Mouse (Mus musculus) ES-Bruce4 (cell line): ENCODE results near the gene Camsap2. TPM values are rescaled to one million over a fixed set of nuclear protein-coding genes. Genes with fewer than 3 reads are reported as not detected.

Source experiments
- H3K27ac ChIP-seq: 2 replicates; pipeline ENCODE4 v1.5.1; 2012; ENCODE audit warnings: low read length, inconsistent platforms; ENCODE audit not compliant: insufficient read depth
- H3K27me3 ChIP-seq: 2 replicates; pipeline ENCODE4 v1.6.1; 2012; ENCODE audit warnings: mild to moderate bottlenecking, low read length, inconsistent platforms; ENCODE audit not compliant: control insufficient read depth, poor library complexity, insufficient read depth, severe bottlenecking
- H3K36me3 ChIP-seq: 2 replicates; pipeline ENCODE4 v1.6.1; 2012; ENCODE audit warnings: inconsistent platforms, mild to moderate bottlenecking, low read length, moderate library complexity; ENCODE audit not compliant: control insufficient read depth, poor library complexity, insufficient read depth, severe bottlenecking
- H3K4me1 ChIP-seq: one replicate; pipeline ENCODE4 v1.8.1; 2011; ENCODE audit warnings: low read length; ENCODE audit not compliant: control insufficient read depth, insufficient read depth
- H3K4me3 ChIP-seq: 2 replicates; pipeline ENCODE4 v1.5.1; 2011; ENCODE audit warnings: low read depth, mild to moderate bottlenecking, low read length
- H3K9ac ChIP-seq: 2 replicates; pipeline ENCODE4 v1.6.1; 2012; ENCODE audit warnings: low read depth, mild to moderate bottlenecking, inconsistent platforms; ENCODE audit not compliant: poor library complexity, severe bottlenecking
- H3K9me3 ChIP-seq: replicated peaks from 2 replicates; pipeline ENCODE4 v1.6.1; 2012; ENCODE audit warnings: mild to moderate bottlenecking, low read length, inconsistent platforms; ENCODE audit not compliant: control insufficient read depth, poor library complexity, insufficient read depth, severe bottlenecking
- CTCF ChIP-seq: IDR thresholded peaks from one replicate; pipeline ENCODE4 v1.8.1; 2011; ENCODE audit warnings: low read depth, low read length
- EP300 ChIP-seq: IDR thresholded peaks from 2 replicates; pipeline ENCODE4 v1.6.1; 2011; ENCODE audit warnings: low read depth, low read length; ENCODE audit not compliant: insufficient read depth
- POLR2A ChIP-seq: IDR thresholded peaks from one replicate; pipeline ENCODE4 v1.8.1; 2011; ENCODE audit warnings: low read length; ENCODE audit not compliant: insufficient read depth
- polyA plus RNA-seq: library from polyadenylated mRNA; stranded (reverse); fragments of >200 nt; gene quantifications from 2 replicates; pipeline ENCODE4 v1.2.4, GENCODE M21; 2011; ENCODE audit warnings: low read depth; ENCODE audit not compliant: missing spikeins, insufficient read depth, insufficient read length

Camsap2 gene
- 34.5 and 37.0 TPM in 2 replicates for polyA plus RNA-seq

DNA sequence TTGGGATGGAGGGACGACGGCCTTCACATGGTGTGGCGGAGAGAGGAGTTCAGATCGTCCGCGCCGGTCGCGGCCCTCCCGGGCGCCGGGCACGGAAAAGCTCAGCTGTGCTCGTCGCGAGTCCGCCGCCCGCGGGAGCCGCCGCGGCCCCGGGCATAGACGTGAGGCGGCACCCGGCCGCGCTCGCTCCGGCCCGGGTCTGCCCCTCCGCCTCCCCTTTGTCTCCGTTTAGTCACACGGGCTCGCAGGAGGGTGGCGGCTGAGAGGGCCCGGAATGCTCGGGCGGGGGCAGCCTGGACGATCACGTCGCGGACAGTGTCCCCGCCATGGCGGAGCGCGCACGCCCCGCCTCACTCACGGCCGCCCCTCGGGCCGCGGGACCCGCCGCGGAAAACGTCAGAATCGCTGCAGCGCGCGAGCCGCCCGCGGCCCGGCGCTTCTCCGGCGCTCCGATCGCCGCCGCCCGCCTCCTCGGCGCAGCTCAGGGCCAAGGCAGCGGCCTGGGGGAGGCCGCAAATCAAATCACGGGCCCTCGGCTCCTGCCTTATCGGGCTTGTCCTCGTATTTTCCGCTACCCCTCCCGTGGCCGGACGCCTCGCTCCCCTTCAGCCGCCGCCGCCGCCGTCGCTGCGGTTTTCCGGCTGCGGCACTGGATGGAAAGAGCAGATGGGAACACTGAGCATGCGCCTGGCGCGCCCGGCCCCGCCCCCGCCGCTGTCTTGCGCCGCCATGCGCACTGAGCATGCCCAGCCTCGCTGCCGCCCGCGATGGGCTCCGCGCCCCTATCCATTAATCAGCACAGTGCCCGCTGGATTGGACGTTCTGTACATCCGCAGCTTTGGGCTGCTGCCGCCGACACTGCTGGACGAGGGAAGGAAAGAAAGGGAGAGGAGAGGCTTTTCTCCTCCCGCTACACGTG, at the start of gene Camsap2:
TSS of gene Camsap2 (minus strand) at position 651 of the 919 bp plus-strand sequence.
- H3K36me3 ChIP-seq: no peaks in the 10 kb centered on the region
- H3K27me3 ChIP-seq: no peaks in the 10 kb centered on the region
- no peaks in the 10 kb centered on the region for H3K9me3 ChIP-seq
- no peaks in the 10 kb centered on the region for H3K4me1 ChIP-seq
- H3K27ac ChIP-seq: no peak within 1 kb of the TSS; the same call in 1 of the 2 replicates
- peak within 1 kb of the TSS; percentile 84 for H3K9ac ChIP-seq
- peak within 1 kb of the TSS; percentile 95 for H3K4me3 ChIP-seq
- peak; percentile 21 for TF ChIP-seq POLR2A
- TF ChIP-seq CTCF: no peak
- TF ChIP-seq EP300: no peak

GRCm38 (mm10) chr1:136395073-136395472, 49.2 kb upstream of the Camsap2 start:
- H3K27ac ChIP-seq: no peak overlapping the region
- no peaks in the 10 kb centered on the region for H3K27me3 ChIP-seq
- H3K9ac ChIP-seq: no peak overlapping the region
- TF ChIP-seq CTCF: no peak
- TF ChIP-seq EP300: no peak
- no peak for TF ChIP-seq POLR2A
- H3K4me1 ChIP-seq: no peaks in the 10 kb centered on the region
- H3K4me3 ChIP-seq: no peak overlapping the region
- no peaks in the 10 kb centered on the region for H3K9me3 ChIP-seq
- no peaks in the 10 kb centered on the region for H3K36me3 ChIP-seq

DNA sequence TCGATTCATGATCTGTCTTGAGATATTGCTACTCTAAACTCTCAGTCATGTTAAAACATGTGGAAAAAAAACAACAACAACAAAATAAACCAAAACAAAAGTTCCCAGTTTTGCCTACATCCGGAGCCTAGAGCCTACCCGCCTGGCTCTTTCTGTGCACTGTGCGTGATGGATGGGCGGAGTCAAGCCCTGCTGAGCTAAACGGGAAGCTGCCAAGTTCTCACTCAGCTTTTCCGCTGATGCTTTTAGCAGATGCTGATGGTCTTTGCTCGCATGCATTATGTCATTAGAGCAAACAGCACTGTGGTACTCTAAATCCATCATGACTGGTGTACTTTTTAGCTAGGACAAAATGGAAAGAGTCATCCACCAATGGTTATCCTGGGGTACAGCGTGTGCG, 48.6 kb upstream of the Camsap2 start:
- Histone ChIP-seq H3K27me3 (no peaks in the 10 kb centered on the region), H3K9ac (no peak overlapping the region), H3K27ac (no peak overlapping the region), H3K36me3 (no peaks in the 10 kb centered on the region), H3K4me1 (no peaks in the 10 kb centered on the region), H3K9me3 (no peaks in the 10 kb centered on the region), H3K4me3 (peak overlapping the region; percentile 15; the same call in 1 of the 2 replicates)
- TF ChIP-seq CTCF (no peak), POLR2A (no peak), EP300 (no peak)

GRCm38 (mm10) chr1:136386914-136387313, 41.0 kb upstream of the Camsap2 start:
- no peaks in the 10 kb centered on the region for H3K36me3 ChIP-seq
- no peak overlapping the region for H3K4me3 ChIP-seq

GRCm38 (mm10) chr1:136381583-136381982, 35.7 kb upstream of the Camsap2 start:
- H3K4me3 ChIP-seq: no peak overlapping the region
- no peak overlapping the region for H3K27ac ChIP-seq
- no peaks in the 10 kb centered on the region for H3K9me3 ChIP-seq
- no peak overlapping the region for H3K9ac ChIP-seq
- no peaks in the 10 kb centered on the region for H3K27me3 ChIP-seq
- H3K4me1 ChIP-seq: no peaks in the 10 kb centered on the region
- no peaks in the 10 kb centered on the region for H3K36me3 ChIP-seq
- TF ChIP-seq POLR2A: no peak
- no peak for TF ChIP-seq EP300
- no peak for TF ChIP-seq CTCF

More at GRCm38 (mm10) chr1:136386914-136387313, 41.0 kb upstream of the Camsap2 start:
- Histone ChIP-seq H3K9ac (no peak overlapping the region), H3K27me3 (no peaks in the 10 kb centered on the region), H3K27ac (no peak overlapping the region), H3K4me1 (no peaks in the 10 kb centered on the region), H3K9me3 (no peaks in the 10 kb centered on the region)
- TF ChIP-seq CTCF: no peak
- TF ChIP-seq POLR2A: no peak
- no peak for TF ChIP-seq EP300

DNA sequence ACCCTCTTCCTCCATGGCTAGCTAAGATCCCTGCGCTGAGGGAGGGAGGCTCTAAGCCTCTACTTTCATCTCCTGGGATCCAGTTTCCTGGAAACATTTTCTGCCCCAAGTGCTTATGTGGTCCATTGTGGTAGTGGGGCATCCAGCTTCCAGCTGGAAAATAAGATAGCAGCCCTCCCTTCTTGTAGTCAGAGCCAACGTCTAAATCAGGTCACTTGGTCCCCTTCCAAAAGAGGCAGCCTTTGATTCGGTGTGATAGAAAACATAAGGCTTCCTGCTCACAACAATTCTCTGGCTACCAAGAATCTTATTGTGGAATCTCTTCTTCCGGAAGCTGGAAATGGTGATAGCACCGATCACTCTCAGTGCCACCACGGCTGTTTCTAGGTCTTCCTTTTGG, 35.3 kb upstream of the Camsap2 start:
- H3K27me3 ChIP-seq: no peaks in the 10 kb centered on the region
- H3K4me3 ChIP-seq: no peak overlapping the region
- H3K9me3 ChIP-seq: no peaks in the 10 kb centered on the region
- TF ChIP-seq POLR2A (no peak), CTCF (no peak)
- no peak overlapping the region for H3K9ac ChIP-seq
- H3K27ac ChIP-seq: no peak overlapping the region
- no peaks in the 10 kb centered on the region for H3K36me3 ChIP-seq
- no peaks in the 10 kb centered on the region for H3K4me1 ChIP-seq
